Mouse (Mus musculus) heart, adult 2 months (tissue): Measurements from ENCODE around the gene St6galnac6.

Experiments used
- CTCF ChIP-seq: fragments of 200-600 bp; IDR thresholded peaks from 2 replicates; pipeline ENCODE4 v1.8.1; 2022; ENCODE audit warnings: antibody characterized with exemption, mild to moderate bottlenecking, moderate library complexity
- EP300 ChIP-seq: fragments of 200-500 bp; IDR thresholded peaks from 2 replicates; pipeline ENCODE4 v1.6.1; 2011; ENCODE audit warnings: low read depth, low read length, control low read depth; ENCODE audit not compliant: insufficient read depth
- POLR2A ChIP-seq: fragments of 200-500 bp; IDR thresholded peaks from 2 replicates; pipeline ENCODE4 v1.6.1; 2011; ENCODE audit warnings: mild to moderate bottlenecking, low read depth, low read length, control low read depth; ENCODE audit not compliant: insufficient read depth

GRCm38 (mm10) chr2:32617109-32617508, 17.6 kb downstream of the St6galnac6 start:
- no peak for TF ChIP-seq CTCF
- TF ChIP-seq EP300: no peak
- TF ChIP-seq POLR2A: no peak
